9 mouse cellular contexts compared by ENCODE assay signal in genomic region chr11:87974477-87975181, GRCm38 (mm10). TPM values are rescaled to one million over a fixed set of nuclear protein-coding genes. Genes with fewer than 3 reads are reported as not detected.
DNase-seq lines count a peak whose midpoint lies in the region; ATAC-seq and TF ChIP-seq lines count a peak whose summit lies in the region.
"Had no signal": no experiment of that assay in that cellular context is flagged by ENCODE, and none has a peak within 500 bp of the region (broad histone marks: within the 10 kb centered on the region; RNA-seq: fewer than 3 reads in every experiment).

No protein-coding gene starts in this region.

- no peak for TF ChIP-seq EP300 in stomach, postnatal 0 days (optimal IDR thresholded peaks at IDR 0.05)

- H3K36me3 ChIP-seq in heart, embryonic 10.5 days, result peaks cover 26% of the 10 kb centered on the region
- peaks cover 25% of the 10 kb centered on the region for H3K36me3 ChIP-seq in kidney, embryonic 14.5 days (ENCODE audit: control insufficient read depth, insufficient read depth, low read length)
- H3K36me3 ChIP-seq in stomach, postnatal 0 days (ENCODE audit: control insufficient read depth, insufficient read depth, low read length), result peaks cover 4% of the 10 kb centered on the region

- H3K27ac ChIP-seq in heart, embryonic 10.5 days, result no peak overlapping the region
- no peak overlapping the region for H3K27ac ChIP-seq in kidney, embryonic 14.5 days (ENCODE audit: low read depth, low read length)
- H3K27ac ChIP-seq in stomach, postnatal 0 days (replicated peaks), result no peak overlapping the region

- no peaks in the 10 kb centered on the region for H3K9me3 ChIP-seq in heart, embryonic 10.5 days
- H3K9me3 ChIP-seq in kidney, embryonic 14.5 days (ENCODE audit: control insufficient read depth, low read length), result no peaks in the 10 kb centered on the region
- no peaks in the 10 kb centered on the region for H3K9me3 ChIP-seq in stomach, postnatal 0 days (ENCODE audit: control insufficient read depth, low read length)

- no peak overlapping the region for H3K4me3 ChIP-seq in heart, embryonic 10.5 days
- H3K4me3 ChIP-seq in kidney, embryonic 14.5 days (ENCODE audit: low read length), result no peak overlapping the region
- no peak overlapping the region for H3K4me3 ChIP-seq in stomach, postnatal 0 days (ENCODE audit: low read depth, low read length)

- peak; percentile 37; the same call in 1 of the 2 replicates for ATAC-seq in kidney, embryonic 14.5 days (ENCODE audit: low FRiP score, low TSS enrichment)
- peak; percentile 65; the same call in 1 of the 2 replicates for ATAC-seq in monocyte, adult 5-6 weeks (replicated peaks; ENCODE audit: insufficient number of reproducible peaks, low FRiP score, low TSS enrichment, poor library complexity, severe bottlenecking)
- ATAC-seq in stomach, postnatal 0 days (ENCODE audit: low FRiP score, low TSS enrichment), result peak; percentile 33; the same call in 1 of the 2 replicates

- H3K4me1 ChIP-seq in heart, embryonic 10.5 days, result peaks cover 8% of the 10 kb centered on the region
- H3K4me1 ChIP-seq in kidney, embryonic 14.5 days (ENCODE audit: control insufficient read depth, insufficient read depth, low read length), result no peaks in the 10 kb centered on the region
- no peaks in the 10 kb centered on the region for H3K4me1 ChIP-seq in stomach, postnatal 0 days (replicated peaks; ENCODE audit: control insufficient read depth, insufficient read depth)

- TF ChIP-seq CTCF in stomach, postnatal 0 days (IDR thresholded peaks at IDR 0.05; ENCODE audit: low read depth), result peak; percentile 92

- DNase-seq in 3134 (ENCODE audit: extremely low read depth, insufficient read length, low spot score), result peak; percentile 27
- DNase-seq in ZHBTc4 (ENCODE audit: low read depth, low spot score), result peak; percentile 75
- peak; percentile 85 for DNase-seq in embryo, embryonic 10.5 days (ENCODE audit: low spot score)
- peak; percentile 81 for DNase-seq in heart, embryonic 10.5 days (ENCODE audit: low spot score)
- DNase-seq in liver, result peak; percentile 49
- peak; percentile 69 for DNase-seq in stomach, postnatal 0 days (ENCODE audit: low spot score)

- H3K4me2 ChIP-seq in kidney, embryonic 14.5 days (replicated peaks; ENCODE audit: low read depth, low read length), result no peak overlapping the region
- no peak overlapping the region for H3K4me2 ChIP-seq in stomach, postnatal 0 days (replicated peaks; ENCODE audit: low read depth)

- no peak overlapping the region for H3K9ac ChIP-seq in kidney, embryonic 14.5 days (ENCODE audit: low read depth, low read length)
- H3K9ac ChIP-seq in stomach, postnatal 0 days (ENCODE audit: low read length), result no peak overlapping the region

- H3K27me3 ChIP-seq in heart, embryonic 10.5 days (ENCODE audit: insufficient read depth, poor library complexity, severe bottlenecking), result no peaks in the 10 kb centered on the region
- no peaks in the 10 kb centered on the region for H3K27me3 ChIP-seq in kidney, embryonic 14.5 days (ENCODE audit: control insufficient read depth, insufficient read depth, low read length)
- H3K27me3 ChIP-seq in stomach, postnatal 0 days (ENCODE audit: control insufficient read depth, insufficient read depth, low read length), result no peaks in the 10 kb centered on the region

- WGBS in heart, embryonic 10.5 days, result 20% methylated on average over 11 of the region's 11 CpGs
- WGBS in kidney, embryonic 14.5 days, result 19% methylated on average over 11 of the region's 11 CpGs
- WGBS in stomach, postnatal 0 days, result 11% methylated on average over 11 of the region's 11 CpGs

RNA-seq across cellular contexts. Expression of gene Dynll2, which starts 12.7 kb away (rescaled TPM):
- 21.7 and 26.1 TPM in 2 replicates for polyA plus RNA-seq in heart, embryonic 10.5 days (2016; fragmentation: Nextera tagmentation; extraction: Ambion mirVana)
- 18.7 and 23.6 TPM in 2 replicates for polyA plus RNA-seq in kidney, embryonic 14.5 days (2014; fragmentation: Nextera tagmentation; extraction: Ambion mirVana)
- total RNA-seq in monocyte, adult 5-6 weeks (2017), result 10.6 to 15.0 TPM (median 12.3 TPM) in 3 replicates
- 14.7 and 14.8 TPM in 2 replicates for polyA plus RNA-seq in stomach, postnatal 0 days (2015; fragmentation: Nextera tagmentation; extraction: Ambion mirVana)

RNA-seq across cellular contexts. Expression of gene Olfr464, which starts 53.9 kb away (rescaled TPM):
- not detected in 2 replicates for polyA plus RNA-seq in heart, embryonic 10.5 days (2016; fragmentation: Nextera tagmentation; extraction: Ambion mirVana)
- polyA plus RNA-seq in kidney, embryonic 14.5 days (2014; fragmentation: Nextera tagmentation; extraction: Ambion mirVana), result not detected in 2 replicates
- total RNA-seq in monocyte, adult 5-6 weeks (2017), result not detected in 3 replicates
- not detected in 2 replicates for polyA plus RNA-seq in stomach, postnatal 0 days (2015; fragmentation: Nextera tagmentation; extraction: Ambion mirVana)
- total RNA-seq: adrenal gland, postnatal 4 days had no signal

Comparison
In these comparisons a context has a peak if more than half of its experiments do, and no peak if none do; other contexts are left out.
1. DNase-seq: peak in every context shown above with its lines; median percentile 85 in embryo, embryonic 10.5 days; 81 in heart, embryonic 10.5 days; 75 in ZHBTc4; 69 in stomach, postnatal 0 days; 49 in liver; 27 in 3134.